Mouse (Mus musculus) heart, postnatal 0 days (tissue): ENCODE results near the gene Naxe. TPM values are rescaled to one million over a fixed set of nuclear protein-coding genes. Genes with fewer than 3 reads are reported as not detected.
A peak's percentile ranks its signal among the peaks of the same experiment; 100 is the strongest.

ENCODE experiments used
- ATAC-seq: fragments of 200-750 bp; cut with Nextera tagmentation; 2 replicates; pipeline ENCODE4 v1.8.0; 2017; ENCODE audit warnings: low read depth, moderate number of reproducible peaks, moderate library complexity; ENCODE audit not compliant: insufficient read depth
- DNase-seq: peaks from one replicate; pipeline ENCODE4 v3.0.0-alpha.2; 2016; ENCODE audit warnings: low spot score
- H3K27ac ChIP-seq: fragments of 300-500 bp; sonication (generic); 2 replicates; pipeline ENCODE4 v1.5.1; 2014; ENCODE audit warnings: low read depth, mild to moderate bottlenecking
- H3K27me3 ChIP-seq: fragments of 300-500 bp; sonication (generic); 2 replicates; pipeline ENCODE4 v1.6.1; 2014; ENCODE audit warnings: low read length, mixed read lengths; ENCODE audit not compliant: control insufficient read depth, insufficient read depth
- H3K36me3 ChIP-seq: fragments of 300-500 bp; sonication (generic); replicated peaks from 2 replicates; pipeline ENCODE4 v1.6.1; 2014; ENCODE audit warnings: low read length, mixed read lengths; ENCODE audit not compliant: control insufficient read depth, insufficient read depth
- H3K4me1 ChIP-seq: fragments of 300-500 bp; sonication (generic); 2 replicates; pipeline ENCODE4 v1.6.1; 2014; ENCODE audit warnings: antibody characterized with exemption; ENCODE audit not compliant: control insufficient read depth, insufficient read depth
- H3K4me2 ChIP-seq: fragments of 300-500 bp; sonication (generic); 2 replicates; pipeline ENCODE4 v1.6.1; 2014; ENCODE audit warnings: low read depth, mild to moderate bottlenecking, low read length, moderate library complexity
- H3K4me3 ChIP-seq: fragments of 300-500 bp; sonication (generic); 2 replicates; pipeline ENCODE4 v1.5.1; 2014; ENCODE audit warnings: low read depth, low read length
- H3K9ac ChIP-seq: fragments of 300-500 bp; sonication (generic); replicated peaks from 2 replicates; pipeline ENCODE4 v1.6.1; 2014; ENCODE audit warnings: low read depth, low read length, mixed read lengths
- H3K9me3 ChIP-seq: fragments of 300-500 bp; sonication (generic); replicated peaks from 2 replicates; pipeline ENCODE4 v1.6.1; 2016; ENCODE audit warnings: low read length; ENCODE audit not compliant: control insufficient read depth
- CTCF ChIP-seq: IDR thresholded peaks from 2 replicates; pipeline ENCODE4 v1.5.1; 2016; ENCODE audit warnings: antibody characterized with exemption, control low read depth, low read depth
- EP300 ChIP-seq: IDR thresholded peaks from 2 replicates; pipeline ENCODE4 v1.6.1; 2016; ENCODE audit warnings: antibody characterized with exemption, low read depth
- WGBS: fragments of 180-500 bp; shearing (Covaris S2); extraction: QIAGEN DNeasy Blood & Tissue Kit; methylation state at CpG from one replicate; pipeline ENCODE4 v1.1.7; 2014; 5-methylcytosine and 5-hydroxymethylcytosine counted together
- polyA plus RNA-seq: library from polyadenylated mRNA; unstranded; fragments of >200 nt; fragmentation: Nextera tagmentation; extraction: Ambion mirVana; gene quantifications from 2 replicates; pipeline ENCODE4 v1.2.1, GENCODE M21; 2015
- total RNA-seq: library from RNA; depleted of rRNA; stranded (reverse); fragments of >200 nt; gene quantifications from 2 replicates; pipeline ENCODE4 v1.2.3, GENCODE M21; 2014; ENCODE audit warnings: low replicate concordance

Naxe gene
- total and polyA plus RNA-seq, 2 experiments from 2014 or later, result 119 to 151 TPM

GRCm38 (mm10) chr3:88030608-88031395 lies 27.5 kb downstream of the Naxe start:
- TF ChIP-seq CTCF, result no peak
- no peak for TF ChIP-seq EP300
- DNase-seq (peak; percentile 43), ATAC-seq (0 out of 2 replicates have a peak, but pooled peaks have one; percentile 33)
- Histone ChIP-seq H3K4me2 (no peak overlapping the region), H3K4me3 (no peak overlapping the region), H3K4me1 (no peaks in the 10 kb centered on the region), H3K27me3 (peaks cover 26% of the 10 kb centered on the region; the same call in 1 of the 2 replicates), H3K27ac (no peak overlapping the region), H3K9me3 (0 out of 2 replicates have a peak, but pooled peaks cover 8% of the 10 kb centered on the region), H3K36me3 (no peaks in the 10 kb centered on the region), H3K9ac (no peak overlapping the region)
- WGBS, result 13% methylated on average over 19 of the region's 19 CpGs

DNA sequence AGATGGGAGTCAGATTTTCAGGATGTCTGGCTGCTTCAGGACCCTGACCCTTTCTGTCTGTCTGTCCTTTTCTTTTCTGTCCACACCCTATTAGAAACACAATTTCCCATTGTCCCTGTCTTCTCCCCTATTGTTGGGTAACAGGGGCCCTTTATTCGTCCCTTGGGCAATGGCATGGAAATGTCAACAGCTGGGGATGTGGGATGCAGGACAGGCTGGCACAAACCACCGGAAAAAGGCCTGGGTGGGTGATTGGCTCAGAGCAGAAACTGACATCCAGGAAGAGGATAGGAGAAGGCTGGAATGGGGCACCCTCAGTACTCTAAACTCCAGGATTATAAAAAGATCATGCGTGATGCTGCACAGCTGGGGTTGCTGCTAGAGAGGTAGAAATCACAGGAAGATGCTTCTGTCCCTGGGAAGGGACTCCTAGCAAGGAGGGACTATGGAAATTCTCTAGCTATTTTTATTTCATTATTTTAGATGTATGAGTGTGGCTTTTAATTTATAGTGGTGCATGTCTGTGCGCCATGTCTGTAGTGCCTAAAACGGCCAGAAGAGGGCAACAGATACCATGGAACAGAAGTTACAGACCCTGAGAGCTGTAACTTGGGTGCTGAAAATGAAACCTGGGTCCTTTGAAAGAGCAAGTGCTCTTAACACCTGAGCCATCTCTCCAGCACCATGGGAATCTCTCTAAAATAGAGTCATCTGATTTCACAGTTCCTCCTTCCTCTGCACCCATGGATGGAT lies 30.7 kb downstream of the Naxe start, which contains the start of gene Hapln2:
Gene Hapln2 (minus strand): TSS at position 150 of the 753 bp plus-strand sequence.
- Histone ChIP-seq H3K36me3 (no peaks in the 10 kb centered on the region), H3K27me3 (peaks cover 52% of the 10 kb centered on the region), H3K4me1 (peaks cover 6% of the 10 kb centered on the region), H3K27ac (no peak within 1 kb of the TSS), H3K4me2 (no peak within 1 kb of the TSS), H3K9me3 (0 out of 2 replicates have a peak, but pooled peaks cover 8% of the 10 kb centered on the region), H3K4me3 (no peak within 1 kb of the TSS), H3K9ac (no peak within 1 kb of the TSS)
- ATAC-seq (no peak), DNase-seq (no peak)
- WGBS, result 49% methylated on average over 5 of the region's 5 CpGs
- TF ChIP-seq CTCF, result peak; percentile 41
- TF ChIP-seq EP300, result no peak

DNA sequence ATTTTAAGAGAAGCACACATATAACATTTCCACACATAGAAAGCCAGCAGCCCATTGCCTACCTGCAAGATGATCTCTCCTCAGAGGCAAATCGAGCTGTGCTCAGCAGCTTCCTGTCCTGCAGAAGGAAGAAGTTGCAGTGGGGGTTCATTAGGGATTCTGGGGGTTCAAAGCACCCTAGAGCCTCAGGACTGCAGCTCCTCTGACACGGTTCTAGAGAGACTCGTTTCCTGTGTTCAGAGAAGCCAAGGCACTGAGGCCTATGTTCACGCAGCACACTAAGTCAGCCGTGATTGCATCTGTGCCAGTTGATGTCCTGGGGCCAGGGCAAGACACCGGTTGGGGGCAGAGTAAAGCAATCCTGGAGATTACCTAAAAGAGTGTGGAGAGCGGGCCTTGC lies 31.5 kb downstream of the Naxe start:
- 50% methylated on average over 7 of the region's 7 CpGs for WGBS
- DNase-seq, result no peak
- Histone ChIP-seq H3K4me3 (no peak overlapping the region), H3K27ac (no peak overlapping the region), H3K9me3 (0 out of 2 replicates have a peak, but pooled peaks cover 8% of the 10 kb centered on the region), H3K9ac (no peak overlapping the region), H3K4me2 (no peak overlapping the region), H3K27me3 (peaks cover 55% of the 10 kb centered on the region), H3K36me3 (no peaks in the 10 kb centered on the region), H3K4me1 (peaks cover 6% of the 10 kb centered on the region)
- no peak for ATAC-seq
- TF ChIP-seq EP300 (no peak), CTCF (no peak)

DNA sequence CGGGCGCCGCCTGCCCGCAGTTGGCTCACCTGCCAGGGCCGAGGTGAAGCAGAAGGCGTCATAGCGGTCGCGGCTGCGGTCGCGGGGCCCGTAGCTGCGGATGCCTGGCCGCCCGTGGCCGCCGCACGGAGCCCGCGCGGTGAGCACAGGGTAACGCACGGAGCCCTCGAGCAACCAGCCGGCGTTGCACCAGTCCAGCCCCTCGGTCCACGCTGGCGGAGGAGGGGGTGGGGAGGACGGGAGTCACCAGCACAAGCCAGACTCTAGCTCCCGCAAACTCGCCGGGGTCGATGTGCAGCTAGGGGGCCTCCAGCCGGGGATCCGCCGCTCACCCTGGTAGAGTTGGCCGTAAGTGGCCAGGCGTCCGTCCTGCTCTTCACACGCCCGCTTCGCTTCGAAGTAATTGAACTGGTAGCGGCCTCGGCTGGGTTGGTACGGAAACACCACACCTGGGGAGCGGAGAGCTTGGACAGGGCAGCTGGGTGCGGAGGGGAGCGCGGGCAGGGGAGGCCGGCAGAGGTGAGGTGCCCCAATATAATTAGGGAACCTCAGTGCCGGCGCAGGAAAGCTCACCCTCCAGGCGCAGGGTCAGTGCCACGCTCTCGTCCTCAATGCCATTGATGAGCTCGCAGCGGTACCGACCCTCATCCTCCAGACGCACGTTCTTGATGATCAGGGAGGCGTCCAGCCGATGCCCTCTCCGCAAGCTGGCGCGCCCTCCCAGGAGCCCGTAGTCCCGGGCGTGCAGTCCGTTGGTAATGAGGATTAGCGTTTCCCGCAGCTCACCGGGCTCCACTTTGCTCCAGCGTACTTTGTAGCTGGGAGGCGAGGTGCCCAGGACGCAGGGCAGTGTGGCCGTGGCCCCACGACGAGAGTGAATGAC lies 34.9 kb downstream of the Naxe start:
- H3K9ac ChIP-seq, result no peak overlapping the region
- ATAC-seq (peak; percentile 45), DNase-seq (no peak)
- peaks cover 6% of the 10 kb centered on the region for H3K4me1 ChIP-seq
- 0 out of 2 replicates have a peak, but pooled peaks cover 7% of the 10 kb centered on the region for H3K9me3 ChIP-seq
- no peak overlapping the region for H3K27ac ChIP-seq
- under 1% methylated on average over 78 of the region's 81 CpGs for WGBS
- H3K4me2 ChIP-seq, result peak overlapping the region; percentile 81
- H3K4me3 ChIP-seq, result peak overlapping the region; percentile 48
- no peak for TF ChIP-seq EP300
- no peak for TF ChIP-seq CTCF
- H3K36me3 ChIP-seq, result no peaks in the 10 kb centered on the region
- peaks cover 70% of the 10 kb centered on the region for H3K27me3 ChIP-seq
